Mouse (Mus musculus) lung, embryonic 14.5 days (tissue): ENCODE results near the gene Dolpp1. TPM values are rescaled to one million over a fixed set of nuclear protein-coding genes. Genes with fewer than 3 reads are reported as not detected.
A peak's percentile ranks its signal among the peaks of the same experiment; 100 is the strongest.

Source experiments
- ATAC-seq: fragments of 200-750 bp; cut with Nextera tagmentation; 2 replicates; pipeline ENCODE4 v1.8.0; 2017; ENCODE audit warnings: mild to moderate bottlenecking, moderate TSS enrichment, moderate library complexity; ENCODE audit not compliant: insufficient read depth
- DNase-seq: peaks from one replicate; pipeline ENCODE4 v3.0.0-alpha.2; 2015
- H3K27ac ChIP-seq: fragments of 300-500 bp; sonication (generic); 2 replicates; pipeline ENCODE4 v1.5.1; 2014; ENCODE audit warnings: low read depth, mild to moderate bottlenecking, moderate library complexity
- H3K27me3 ChIP-seq: fragments of 300-500 bp; sonication (generic); 2 replicates; pipeline ENCODE4 v1.6.1; 2014; ENCODE audit warnings: low read length, control low read depth; ENCODE audit not compliant: insufficient read depth
- H3K36me3 ChIP-seq: fragments of 300-500 bp; sonication (generic); 2 replicates; pipeline ENCODE4 v1.6.1; 2014; ENCODE audit warnings: control low read depth; ENCODE audit not compliant: insufficient read depth
- H3K4me1 ChIP-seq: fragments of 300-500 bp; sonication (generic); 2 replicates; pipeline ENCODE4 v1.6.1; 2014; ENCODE audit warnings: antibody characterized with exemption, control low read depth; ENCODE audit not compliant: insufficient read depth
- H3K4me2 ChIP-seq: fragments of 300-500 bp; sonication (generic); 2 replicates; pipeline ENCODE4 v1.6.1; 2014; ENCODE audit warnings: mild to moderate bottlenecking
- H3K4me3 ChIP-seq: fragments of 300-500 bp; sonication (generic); 2 replicates; pipeline ENCODE4 v1.5.1; 2014; ENCODE audit warnings: low read depth, low read length
- H3K9ac ChIP-seq: fragments of 300-500 bp; sonication (generic); 2 replicates; pipeline ENCODE4 v1.6.1; 2014
- H3K9me3 ChIP-seq: fragments of 300-500 bp; sonication (generic); 2 replicates; pipeline ENCODE4 v1.6.1; 2016; ENCODE audit warnings: low read depth, low read length, control low read depth
- CTCF ChIP-seq: IDR thresholded peaks from 2 replicates; pipeline ENCODE4 v1.5.1; 2016; ENCODE audit warnings: antibody characterized with exemption, low read depth
- WGBS: fragments of 180-500 bp; shearing (Covaris S2); extraction: QIAGEN DNeasy Blood & Tissue Kit; methylation state at CpG from one replicate; pipeline ENCODE4 v1.1.7; 2014; 5-methylcytosine and 5-hydroxymethylcytosine counted together
- polyA plus RNA-seq: library from polyadenylated mRNA; unstranded; fragments of >200 nt; fragmentation: Nextera tagmentation; extraction: Ambion mirVana; gene quantifications from 2 replicates; pipeline ENCODE4 v1.2.1, GENCODE M21; 2014

Dolpp1 gene
- polyA plus RNA-seq, 1 experiment from 2014 or later, result 34.2 TPM

- Histone ChIP-seq H3K36me3 (peaks cover 32% of the 10 kb centered on the region; the same call in 1 of the 2 replicates), H3K9ac (no peak overlapping the region), H3K4me3 (no peak overlapping the region), H3K4me1 (peaks cover 5% of the 10 kb centered on the region; the same call in 1 of the 2 replicates), H3K4me2 (no peak overlapping the region), H3K9me3 (no peaks in the 10 kb centered on the region), H3K27ac (no peak overlapping the region), H3K27me3 (no peaks in the 10 kb centered on the region)
- WGBS, result 49% methylated on average over 4 of the region's 4 CpGs
- DNase-seq (no peak), ATAC-seq (no peak)
- TF ChIP-seq CTCF, result no peak
Observed at GRCm38 (mm10) chr2:30356266-30356665, 35.8 kb upstream of the Dolpp1 start.

DNA sequence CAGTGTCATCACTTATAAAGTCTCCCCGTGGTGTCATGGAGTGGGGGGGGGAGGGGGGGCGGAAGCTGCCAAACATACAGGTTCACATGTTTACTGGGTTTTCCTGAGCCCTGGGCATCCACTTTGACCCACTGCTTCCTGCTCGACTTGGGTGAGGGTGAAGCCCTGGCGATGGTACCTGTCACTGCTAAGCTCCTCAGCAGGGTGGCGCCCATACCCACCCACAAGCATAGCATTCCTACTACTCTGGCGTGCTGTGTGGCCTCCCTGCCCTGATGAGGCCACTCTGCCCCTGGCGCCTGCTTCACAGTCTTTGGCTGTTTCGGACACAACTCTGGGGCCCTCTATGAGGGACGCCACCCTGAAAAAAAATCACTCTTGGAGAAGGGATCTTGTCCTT, 35.1 kb upstream of the Dolpp1 start:
- peaks cover 5% of the 10 kb centered on the region; the same call in 1 of the 2 replicates for H3K4me1 ChIP-seq
- no peak overlapping the region for H3K4me2 ChIP-seq
- H3K36me3 ChIP-seq, result peaks cover 31% of the 10 kb centered on the region; the same call in 1 of the 2 replicates
- H3K27me3 ChIP-seq, result no peaks in the 10 kb centered on the region
- no peak overlapping the region for H3K9ac ChIP-seq
- no peak for TF ChIP-seq CTCF
- no peaks in the 10 kb centered on the region for H3K9me3 ChIP-seq
- WGBS, result 56% methylated on average over 9 of the region's 9 CpGs
- DNase-seq, result no peak
- ATAC-seq, result no peak
- no peak overlapping the region for H3K4me3 ChIP-seq
- no peak overlapping the region for H3K27ac ChIP-seq

DNA sequence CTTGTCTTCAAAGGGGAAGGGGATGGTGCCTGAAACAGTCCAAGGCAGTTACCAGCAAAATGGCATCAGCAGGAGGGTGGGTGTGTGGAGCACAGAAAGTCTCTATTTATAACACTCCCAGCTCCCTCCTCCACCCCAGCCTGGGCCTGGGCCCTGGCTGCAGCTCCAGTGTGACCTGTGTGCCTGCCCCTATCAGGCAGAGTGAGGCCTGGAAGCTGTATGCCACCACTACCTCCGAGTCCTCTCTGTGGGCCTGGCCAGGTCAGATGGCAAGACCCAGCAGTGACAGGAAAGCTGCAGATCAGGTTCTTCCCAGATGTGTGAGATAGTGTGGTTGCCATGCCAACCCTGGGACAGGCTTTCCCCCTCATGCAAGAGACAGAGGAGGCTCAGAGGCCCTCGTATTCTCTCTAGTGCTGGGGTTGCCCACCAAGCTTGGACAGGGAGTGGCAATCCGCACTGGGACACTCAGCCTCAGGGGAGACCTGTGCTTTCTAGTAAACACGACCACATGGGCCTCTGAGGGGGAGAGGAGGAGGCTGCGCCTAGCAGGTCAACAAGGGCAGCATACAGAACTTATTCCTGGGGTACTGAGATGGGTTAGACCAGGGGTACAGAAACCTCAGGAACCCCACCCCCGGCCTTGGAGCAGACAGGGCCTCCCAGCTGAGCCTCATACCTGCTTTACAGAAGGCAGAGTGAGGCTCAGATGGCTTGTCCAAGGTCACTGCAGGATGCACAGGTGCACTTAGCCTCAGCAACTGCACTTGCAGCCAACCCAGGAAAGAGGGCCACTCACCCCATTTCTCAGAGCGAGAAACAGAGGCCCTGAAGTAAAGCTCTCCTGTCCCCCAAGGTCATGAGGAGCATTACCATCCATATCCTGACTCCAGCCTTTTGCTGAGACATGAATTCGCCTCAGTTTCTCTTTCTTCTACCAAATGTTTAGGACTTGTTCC, 34.2 kb upstream of the Dolpp1 start:
- peak overlapping the region; percentile 72 for H3K9ac ChIP-seq
- peaks cover 23% of the 10 kb centered on the region; the same call in 1 of the 2 replicates for H3K36me3 ChIP-seq
- H3K27ac ChIP-seq, result 0 out of 2 replicates have a peak overlapping the region, but pooled peaks have one; percentile 2
- no peaks in the 10 kb centered on the region for H3K27me3 ChIP-seq
- TF ChIP-seq CTCF, result no peak
- no peaks in the 10 kb centered on the region for H3K9me3 ChIP-seq
- 41% methylated on average over 8 of the region's 8 CpGs for WGBS
- H3K4me2 ChIP-seq, result peak overlapping the region; percentile 94
- peak overlapping the region; percentile 80 for H3K4me3 ChIP-seq
- ATAC-seq, result no peak
- peak; percentile 19 for DNase-seq
- H3K4me1 ChIP-seq, result peaks cover 5% of the 10 kb centered on the region; the same call in 1 of the 2 replicates

GRCm38 (mm10) chr2:30358533-30359531, 33.2 kb upstream of the Dolpp1 start, which contains the start of gene Sh3glb2:
TSS of gene Sh3glb2 (minus strand) at chr2:30359337.
- Histone ChIP-seq H3K4me1 (peaks cover 5% of the 10 kb centered on the region; the same call in 1 of the 2 replicates), H3K4me3 (peak within 1 kb of the TSS; percentile 80), H3K9ac (peak within 1 kb of the TSS; percentile 72), H3K4me2 (peak within 1 kb of the TSS; percentile 94), H3K9me3 (no peaks in the 10 kb centered on the region), H3K36me3 (peaks cover 13% of the 10 kb centered on the region; the same call in 1 of the 2 replicates), H3K27ac (peak within 1 kb of the TSS; percentile 73; the same call in 1 of the 2 replicates), H3K27me3 (no peaks in the 10 kb centered on the region)
- WGBS, result 2% methylated on average over 72 of the region's 73 CpGs
- TF ChIP-seq CTCF, result 0 out of 2 replicates have a peak, but pooled peaks have one; percentile 33
- DNase-seq (peak; percentile 95), ATAC-seq (peak; percentile 68)

DNA sequence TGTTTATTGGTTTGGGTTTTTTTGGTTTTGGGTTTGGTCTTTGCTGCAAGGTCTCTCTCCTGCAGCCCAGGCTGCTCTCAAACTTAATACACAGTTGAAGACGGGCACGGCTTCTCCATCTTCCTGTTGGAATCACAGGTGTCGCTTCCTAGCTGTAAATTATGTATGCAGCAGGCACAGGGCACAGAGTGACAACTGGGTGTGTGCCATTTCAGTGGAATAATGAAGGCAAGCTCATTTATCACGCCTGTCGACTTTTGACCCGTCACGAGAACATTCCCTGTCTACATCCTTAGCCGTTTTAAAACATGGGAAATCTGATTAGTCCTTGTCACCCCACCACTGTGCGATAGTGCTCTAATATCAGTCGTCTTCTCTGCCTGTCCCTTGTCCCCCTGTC, 31.4 kb upstream of the Dolpp1 start:
- no peak for DNase-seq

GRCm38 (mm10) chr2:30362865-30363264, 29.2 kb upstream of the Dolpp1 start:
- Histone ChIP-seq H3K4me2 (no peak overlapping the region), H3K9ac (no peak overlapping the region), H3K36me3 (peaks cover 9% of the 10 kb centered on the region), H3K4me1 (peaks cover 12% of the 10 kb centered on the region; the same call in 1 of the 2 replicates), H3K9me3 (no peaks in the 10 kb centered on the region), H3K27me3 (no peaks in the 10 kb centered on the region), H3K4me3 (no peak overlapping the region), H3K27ac (no peak overlapping the region)
- peak; percentile 12 for DNase-seq
- no peak for ATAC-seq
- TF ChIP-seq CTCF, result peak; percentile 51
- WGBS, result 73% methylated on average over 5 of the region's 5 CpGs

More for the DNA sequence above, 31.4 kb upstream of the Dolpp1 start:
- 59% methylated on average over 10 of the region's 10 CpGs for WGBS
- Histone ChIP-seq H3K9me3 (no peaks in the 10 kb centered on the region), H3K27ac (no peak overlapping the region), H3K4me3 (no peak overlapping the region), H3K4me2 (no peak overlapping the region), H3K4me1 (peaks cover 12% of the 10 kb centered on the region; the same call in 1 of the 2 replicates), H3K9ac (no peak overlapping the region), H3K27me3 (no peaks in the 10 kb centered on the region), H3K36me3 (no peaks in the 10 kb centered on the region)
- TF ChIP-seq CTCF, result no peak
- no peak for ATAC-seq
